Mouse (Mus musculus): ENCODE measurements around the gene Trnp1. TPM values are rescaled to one million over a fixed set of nuclear protein-coding genes. Genes with fewer than 3 reads are reported as not detected.
A peak's percentile ranks its signal among the peaks of the same experiment; 100 is the strongest.

Gene Trnp1
- total RNA-seq, 2 experiments from 2014 or later, result 183 to 201 TPM

DNA sequence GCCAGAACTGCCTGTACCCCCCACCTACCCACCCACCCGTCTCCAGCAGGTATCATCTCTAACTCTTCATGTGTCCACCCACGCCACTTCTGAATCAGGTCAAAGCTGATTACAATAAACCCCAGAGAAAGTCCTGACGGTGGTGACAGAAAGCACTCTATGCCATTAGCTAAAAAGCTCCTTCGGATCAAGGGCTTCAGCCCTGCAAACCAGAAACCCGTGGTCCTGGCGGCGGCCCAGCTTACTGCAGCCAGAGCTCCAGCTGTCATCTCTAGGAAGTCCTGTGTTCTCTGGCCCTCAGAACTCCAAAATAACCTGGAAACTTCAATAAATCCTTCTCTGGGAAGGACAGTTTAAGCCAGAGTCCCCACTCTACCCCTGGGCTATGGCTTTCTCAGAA, 2.6 kb downstream of the Trnp1 start:
- DNase-seq (ENCODE audit: extremely low spot score in 1 of 2, low spot score in 1 of 2), result peak in 1 of 2 experiments; percentile 27

DNA sequence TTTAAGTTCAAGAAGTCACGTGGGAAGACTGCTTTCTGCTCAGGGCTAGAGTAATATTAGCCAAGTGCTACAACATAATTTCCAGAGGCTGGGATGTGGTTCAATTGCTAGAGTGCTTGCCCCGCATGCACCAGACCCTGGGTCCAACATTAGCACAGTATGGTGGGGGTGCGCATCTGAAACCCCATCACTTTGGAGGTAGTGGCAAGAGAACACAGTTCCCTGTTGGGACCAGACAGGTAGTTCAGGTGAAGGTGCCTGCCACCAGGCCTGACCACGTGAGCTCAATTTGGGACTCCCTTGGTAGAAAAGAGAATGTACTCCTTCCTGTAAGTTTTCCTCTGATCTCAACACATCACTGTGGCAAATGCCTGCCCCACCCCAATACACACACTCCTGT, 3.5 kb downstream of the Trnp1 start:
- no peak for DNase-seq (ENCODE audit: extremely low spot score in 1 of 2, low spot score in 1 of 2)

DNA sequence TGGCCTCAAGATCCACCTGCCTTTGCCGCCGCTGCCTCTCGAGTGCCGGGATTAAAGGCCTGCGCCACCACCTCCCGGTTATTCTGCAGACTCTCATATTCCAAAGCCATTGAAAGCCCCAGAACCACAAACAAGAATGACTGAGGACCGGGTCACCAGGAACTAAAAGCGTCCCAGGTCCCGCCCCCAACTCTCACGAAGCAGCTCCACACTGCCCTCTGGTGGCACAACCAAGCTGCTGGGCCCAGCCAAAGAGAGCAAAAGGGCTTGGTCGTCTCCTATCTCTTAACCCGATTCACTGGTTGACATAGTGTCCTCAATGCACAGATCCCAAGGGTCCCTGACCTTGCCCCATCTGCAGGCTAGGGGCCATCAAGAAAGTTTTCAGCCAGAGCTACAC, 3.9 kb downstream of the Trnp1 start:
- peak; percentile 81 to 97 for DNase-seq (ENCODE audit: extremely low spot score in 1 of 2, low spot score in 1 of 2)

DNA sequence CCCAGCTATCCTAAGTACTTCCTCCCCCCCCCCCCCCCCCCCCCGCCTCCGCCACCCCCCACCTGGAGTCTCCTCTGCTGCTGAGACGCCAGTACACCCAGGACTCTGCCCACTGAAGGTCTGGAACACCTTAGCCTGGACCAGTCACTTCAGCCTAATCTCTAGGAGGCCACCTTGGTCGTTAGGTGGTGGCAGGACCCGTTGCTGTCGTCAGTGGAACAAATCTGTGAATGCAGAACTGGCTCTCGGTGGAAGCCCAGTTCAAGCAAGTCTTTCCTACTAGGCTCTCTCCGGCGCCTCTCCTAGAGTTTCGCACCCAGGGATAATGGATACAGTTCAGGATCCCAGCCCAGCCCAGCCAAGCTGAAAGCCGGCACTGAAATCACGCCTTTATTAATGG, 4.5 kb downstream of the Trnp1 start:
- no peak for DNase-seq (ENCODE audit: extremely low spot score in 1 of 2, low spot score in 1 of 2)

DNA sequence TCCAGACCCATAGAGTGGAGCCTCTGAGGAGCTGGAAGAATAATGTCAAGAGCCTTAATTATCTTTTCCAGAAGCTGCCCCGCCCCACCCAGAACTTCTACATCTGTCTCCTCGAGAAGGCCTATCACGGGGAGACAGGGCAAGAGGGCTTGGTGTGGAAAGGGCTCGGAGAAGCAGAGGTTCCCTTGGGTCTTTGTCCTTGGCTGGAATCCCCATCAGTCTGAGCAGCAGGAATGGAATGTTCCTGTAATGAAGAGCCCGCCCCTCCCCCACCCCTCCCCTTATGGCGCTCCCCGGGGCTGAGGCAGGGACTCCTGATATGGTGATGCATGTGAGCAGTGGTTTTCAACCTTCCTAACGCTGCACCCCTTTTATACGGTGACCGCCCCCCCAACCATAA, 6.5 kb downstream of the Trnp1 start:
- no peak for DNase-seq (ENCODE audit: extremely low spot score in 1 of 2, low spot score in 1 of 2)

DNA sequence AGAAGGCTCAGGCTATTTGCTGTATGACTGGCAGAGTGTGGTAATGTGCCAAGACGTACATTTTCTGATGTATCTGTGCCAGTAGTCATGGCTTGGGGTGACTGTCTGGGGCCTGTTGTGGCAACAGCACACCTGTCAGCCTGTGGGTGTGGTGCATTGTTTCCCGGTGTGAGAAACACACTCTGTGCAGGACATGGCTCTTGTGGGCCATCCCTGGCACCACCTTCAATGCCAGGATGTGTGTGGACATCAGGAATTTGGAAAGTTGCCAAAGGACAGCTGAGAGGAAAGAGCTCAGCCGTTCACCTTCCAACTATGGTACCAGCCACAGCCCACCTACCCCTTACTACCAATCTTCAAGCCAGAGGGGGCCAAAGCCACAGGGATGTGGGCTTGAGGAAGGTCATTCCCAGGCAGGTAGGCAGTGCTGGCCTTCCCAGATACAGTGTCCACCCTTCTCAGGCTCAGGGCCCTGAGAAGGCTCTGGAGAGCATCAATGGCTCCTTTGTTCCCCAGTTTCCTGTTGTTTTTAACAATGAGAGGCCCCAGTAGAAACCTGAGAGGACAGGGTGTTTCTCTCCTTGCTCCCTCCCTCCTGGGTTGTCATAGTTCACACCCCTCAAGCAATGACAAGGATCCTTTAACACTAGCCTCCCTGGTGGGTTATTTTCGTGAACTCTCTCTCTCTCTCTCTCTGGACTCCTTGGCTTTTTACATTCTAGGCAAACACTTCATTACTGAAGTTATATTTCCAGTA, 8.7 kb downstream of the Trnp1 start:
- DNase-seq (ENCODE audit: extremely low spot score in 1 of 2, low spot score in 1 of 2), result no peak

DNA sequence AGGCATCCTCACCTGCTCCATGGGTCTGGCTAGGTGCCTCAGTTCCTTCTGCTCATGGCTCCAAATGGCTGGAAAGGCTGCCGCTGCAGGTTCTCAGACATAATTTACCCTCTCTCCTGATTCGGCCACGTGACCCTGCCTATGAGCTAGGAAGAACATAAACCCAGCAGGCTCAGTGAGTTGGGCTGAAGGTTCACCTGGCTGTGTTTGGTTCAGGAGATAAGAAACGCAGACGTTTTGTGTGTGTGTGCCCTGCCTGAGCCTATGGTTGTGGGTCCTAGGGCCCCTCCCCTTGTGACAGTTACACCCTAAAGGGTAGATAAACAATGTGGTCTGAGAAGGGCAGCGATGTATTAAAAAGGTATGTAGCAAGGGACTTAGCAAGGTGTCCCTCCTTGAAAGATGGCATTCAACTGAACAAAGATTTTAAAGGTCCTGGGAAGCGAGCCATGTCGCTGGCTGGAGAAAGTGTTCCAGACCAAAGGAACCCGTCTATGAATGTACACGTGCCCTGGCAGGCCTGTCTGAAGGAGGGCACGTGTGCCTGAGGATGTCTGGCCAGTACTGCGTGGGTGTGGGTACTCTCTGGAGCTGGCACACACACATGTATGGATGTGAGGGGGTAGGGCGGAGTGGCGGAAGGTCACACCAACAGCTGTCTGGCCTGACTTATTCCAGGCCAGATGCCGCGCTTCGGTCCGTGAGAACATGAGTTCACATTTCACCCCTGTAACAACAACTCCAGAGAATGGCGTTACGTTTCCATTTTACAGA, 9.5 kb downstream of the Trnp1 start:
- no peak for DNase-seq (ENCODE audit: extremely low spot score in 1 of 2, low spot score in 1 of 2)

DNA sequence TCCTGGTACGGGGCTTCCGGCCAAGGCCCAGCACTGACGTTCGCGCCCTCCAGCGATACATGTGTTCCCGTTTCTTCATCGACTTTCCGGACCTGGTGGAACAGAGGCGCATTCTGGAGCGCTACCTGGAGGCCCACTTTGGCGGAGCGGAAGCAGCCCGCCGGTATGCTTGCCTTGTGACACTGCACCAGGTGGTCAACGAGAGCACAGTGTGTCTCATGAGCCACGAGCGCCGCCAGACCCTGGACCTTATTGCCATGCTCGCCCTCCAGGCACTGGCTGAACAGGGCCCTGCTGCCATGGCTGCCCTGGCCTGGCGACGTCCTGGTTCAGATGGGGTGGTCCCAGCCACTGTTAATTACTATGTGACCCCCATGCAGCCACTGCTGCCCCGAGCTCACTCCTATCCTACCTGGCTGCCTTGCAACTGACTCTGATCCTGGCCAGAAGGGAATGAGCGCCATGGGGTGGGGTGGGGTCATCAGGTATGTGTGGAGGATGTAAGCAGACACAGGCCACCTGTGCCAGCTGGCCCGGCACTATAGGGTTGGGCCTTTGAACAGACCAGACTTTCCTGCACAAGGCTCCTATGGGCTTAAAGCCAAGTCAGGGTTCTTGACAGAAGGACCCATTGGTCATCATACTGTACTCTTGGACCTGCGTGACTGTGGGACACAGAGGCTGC, 11.5 kb downstream of the Trnp1 start:
- DNase-seq (ENCODE audit: extremely low spot score in 1 of 2, low spot score in 1 of 2), result no peak

DNA sequence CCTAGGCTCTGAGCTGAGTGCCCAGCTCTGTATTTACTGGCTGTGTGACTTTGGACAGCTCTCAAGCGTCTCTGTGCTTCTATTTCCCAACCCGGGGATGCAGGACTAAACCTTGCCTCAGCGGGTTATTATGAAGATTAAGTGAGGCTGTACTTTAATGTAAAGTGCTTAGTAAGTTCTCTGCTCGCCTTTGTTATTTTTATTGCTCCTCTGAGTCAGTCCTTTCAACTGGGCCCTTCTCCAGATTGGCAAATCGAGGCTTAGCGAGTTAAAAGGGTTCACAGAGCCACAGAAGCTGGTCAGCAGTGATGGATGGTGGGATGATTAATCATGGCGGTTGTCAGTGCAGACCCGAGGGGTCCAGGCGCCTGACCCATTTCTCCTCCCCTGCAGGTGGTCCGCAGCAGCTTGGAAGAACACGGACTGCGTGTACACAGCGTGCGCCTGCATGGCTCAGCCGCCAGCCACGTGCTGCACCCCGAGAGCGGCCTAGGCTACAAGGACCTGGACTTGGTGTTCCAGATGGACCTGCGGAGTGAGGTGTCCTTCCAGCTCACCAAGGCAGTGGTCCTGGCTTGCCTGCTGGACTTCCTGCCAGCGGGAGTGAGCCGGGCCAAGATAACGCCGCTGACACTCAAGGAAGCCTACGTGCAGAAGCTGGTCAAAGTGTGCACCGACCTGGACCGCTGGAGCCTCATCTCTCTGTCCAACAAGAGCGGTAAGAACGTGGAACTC, 12.5 kb downstream of the Trnp1 start:
- no peak for DNase-seq (ENCODE audit: extremely low spot score in 1 of 2, low spot score in 1 of 2)

DNA sequence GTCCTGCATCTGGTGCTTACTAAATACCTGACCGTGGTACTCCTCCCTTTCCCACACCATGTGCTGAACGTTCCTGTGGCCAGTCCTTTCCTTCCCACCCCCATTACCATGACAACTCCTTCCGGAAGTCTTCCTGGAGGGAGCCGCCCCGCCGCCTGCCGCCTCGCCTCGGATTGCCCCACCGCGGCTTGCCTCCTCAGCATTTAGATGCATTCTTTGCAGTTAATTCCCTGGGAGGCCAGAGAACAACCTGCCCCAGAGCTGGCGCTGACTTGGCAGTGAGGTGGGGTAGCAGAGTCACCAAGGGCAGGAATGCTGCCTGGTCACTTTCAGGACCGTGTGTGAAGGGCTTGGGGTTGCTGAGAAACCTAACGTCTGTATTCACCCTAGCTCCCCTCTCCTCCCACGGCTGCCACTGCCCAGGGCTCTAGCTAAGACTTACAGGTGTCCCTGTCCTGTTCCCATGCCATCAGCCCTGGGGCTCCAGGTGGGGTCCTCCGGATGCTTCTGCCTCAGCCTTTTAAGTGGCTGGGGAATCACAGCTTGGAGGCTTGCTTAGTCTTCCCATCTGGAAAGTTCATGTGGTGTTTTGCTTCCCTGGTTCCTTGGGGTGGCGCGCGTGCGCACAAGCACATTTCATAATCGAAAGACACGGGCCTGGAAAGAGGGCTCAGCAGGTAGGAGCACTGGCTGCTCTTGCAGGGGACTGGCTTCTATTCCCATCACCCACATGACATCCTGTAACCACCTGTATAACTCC, 13.9 kb downstream of the Trnp1 start:
- no peak for DNase-seq (ENCODE audit: extremely low spot score in 1 of 2, low spot score in 1 of 2)

DNA sequence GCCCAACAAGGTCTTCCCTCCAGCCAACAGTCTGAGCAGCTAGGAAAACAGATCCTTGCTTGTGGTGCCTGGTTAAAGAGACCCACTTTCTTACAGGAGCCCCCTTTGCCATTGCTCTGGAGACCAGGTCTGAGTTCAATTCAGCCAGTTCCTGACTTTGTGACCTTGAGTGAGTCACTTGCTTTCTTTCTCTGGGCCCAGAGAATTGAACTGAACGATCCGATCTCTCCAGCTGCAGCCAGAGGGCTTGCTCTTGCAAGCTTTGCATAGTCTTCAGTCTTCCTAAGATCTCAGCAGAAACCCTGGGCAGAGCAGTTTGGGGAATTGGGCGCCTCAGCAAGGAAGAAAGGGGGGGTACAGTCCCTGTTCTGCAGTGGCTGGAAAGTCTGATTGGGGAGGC, 15.9 kb downstream of the Trnp1 start:
- no peak for DNase-seq (ENCODE audit: extremely low spot score in 1 of 2, low spot score in 1 of 2)

DNA sequence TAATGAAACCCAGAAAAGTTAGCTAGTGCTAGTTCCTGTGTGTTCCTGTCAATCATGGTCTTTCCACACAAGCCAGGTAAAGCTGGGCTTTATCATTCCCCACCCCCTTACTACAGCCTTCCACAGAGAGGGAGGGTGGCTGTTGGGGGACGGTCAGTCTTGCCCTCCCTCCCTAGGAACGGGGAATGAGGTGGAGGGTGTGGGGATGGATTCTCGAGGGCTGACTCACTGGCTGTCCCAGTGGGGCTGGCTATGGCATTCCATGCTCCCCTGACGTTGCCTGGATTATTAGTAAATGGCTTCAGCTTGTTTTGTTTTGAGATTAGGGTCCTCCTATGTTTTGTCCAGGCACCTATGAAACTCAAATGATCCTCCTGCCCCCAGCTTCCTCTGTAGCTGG, 16.9 kb downstream of the Trnp1 start:
- no peak for DNase-seq (ENCODE audit: extremely low spot score in 1 of 2, low spot score in 1 of 2)

DNA sequence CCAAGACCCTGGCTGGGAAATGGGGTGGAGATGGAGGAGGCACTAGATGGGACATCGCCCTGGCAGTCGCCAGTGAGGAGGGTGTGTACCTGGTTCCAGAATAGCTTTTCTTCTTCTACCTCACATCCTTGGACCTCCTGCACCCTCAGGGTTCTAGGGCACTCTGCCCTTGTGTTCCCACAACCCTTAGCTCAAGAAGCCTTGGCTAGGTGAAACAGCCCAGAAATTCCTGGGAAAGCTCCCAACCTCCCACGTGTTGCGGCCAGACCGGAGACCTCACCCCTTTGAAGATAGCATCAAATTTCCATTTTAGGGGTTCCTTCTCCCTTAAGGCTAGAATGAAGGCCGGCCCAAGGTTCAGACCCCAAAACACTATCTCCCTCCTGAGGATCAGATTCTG, 17.6 kb downstream of the Trnp1 start:
- DNase-seq (ENCODE audit: extremely low spot score in 1 of 2, low spot score in 1 of 2), result no peak

DNA sequence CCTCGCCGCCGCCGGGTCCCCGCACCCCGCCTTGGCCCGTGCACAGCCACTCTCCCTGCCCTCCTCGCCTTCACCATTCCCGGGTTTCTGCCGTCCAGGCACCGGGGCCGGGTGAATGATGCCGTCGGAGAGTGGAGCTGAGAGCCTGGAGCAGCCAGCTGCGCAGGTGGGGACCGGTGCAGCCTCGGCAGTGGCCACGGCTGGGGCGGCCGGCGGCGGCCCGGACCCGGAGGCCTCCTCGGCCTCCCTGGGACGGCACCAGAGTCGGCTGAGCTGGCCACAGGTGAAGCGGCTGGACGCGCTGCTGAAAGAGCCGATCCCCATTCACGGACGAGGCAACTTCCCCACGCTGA, 18.2 kb downstream of the Trnp1 start:
- DNase-seq (ENCODE audit: extremely low spot score in 1 of 2, low spot score in 1 of 2), result no peak

DNA sequence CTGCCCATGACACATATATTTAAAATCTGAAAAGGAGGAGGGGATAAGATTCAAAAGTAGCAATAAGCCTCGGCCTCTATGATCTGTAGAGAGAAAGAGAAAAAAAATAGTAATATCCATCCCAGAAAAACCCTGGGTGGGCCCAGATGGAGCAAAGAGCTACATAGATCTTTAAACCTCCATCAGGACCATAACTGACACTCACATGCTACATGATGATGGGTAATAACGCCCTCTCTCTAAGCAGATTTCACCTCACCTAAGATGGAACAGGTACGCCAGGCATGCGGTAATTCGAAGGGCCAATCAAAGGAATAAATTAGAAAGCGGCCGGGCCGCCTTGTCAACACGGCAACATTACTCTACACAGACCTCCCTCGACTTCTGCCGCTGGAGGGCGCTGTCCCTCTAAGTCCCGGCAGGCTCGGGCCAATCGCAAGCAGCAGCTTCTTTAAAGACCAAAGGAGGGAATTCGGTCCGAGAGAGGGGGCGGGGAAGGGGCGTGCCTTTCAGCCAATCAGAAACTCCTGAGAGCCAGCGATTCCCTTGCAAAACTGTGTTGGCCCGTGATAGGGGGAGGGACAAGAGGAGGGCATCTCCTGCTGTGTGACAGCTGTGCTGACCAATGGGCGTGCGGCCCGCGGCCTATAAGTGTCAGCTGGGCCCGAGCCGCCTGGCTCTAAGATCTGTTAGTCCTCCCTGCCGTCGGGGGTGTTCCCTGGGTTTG, 18.7 kb downstream of the Trnp1 start, which contains the start of gene Tent5b:
Gene Tent5b, plus strand, starts transcription at position 675 of the 727 bp plus-strand sequence.
- peak; percentile 78 to 94 for DNase-seq (ENCODE audit: extremely low spot score in 1 of 2, low spot score in 1 of 2)

DNA sequence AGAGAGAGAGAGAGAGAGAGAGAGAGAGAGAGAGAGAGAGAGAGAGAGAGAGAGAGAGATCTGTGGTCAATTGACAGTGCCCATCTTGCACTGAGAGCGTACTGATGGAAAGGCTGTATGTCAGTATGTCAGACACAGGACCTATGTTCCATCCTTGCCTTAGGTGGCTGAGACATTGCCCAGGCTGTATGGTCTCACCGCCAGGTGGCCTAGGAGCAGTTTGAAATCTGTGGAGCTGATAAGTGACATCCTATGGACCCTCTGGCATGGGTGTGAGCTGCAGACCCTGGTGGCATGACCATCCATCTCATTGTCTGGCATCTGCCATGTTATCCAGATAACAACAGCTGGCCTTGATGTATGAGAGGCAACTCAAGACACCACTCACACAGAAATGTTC, 24.5 kb downstream of the Trnp1 start:
- no peak for DNase-seq (ENCODE audit: extremely low spot score in 1 of 2, low spot score in 1 of 2)

DNA sequence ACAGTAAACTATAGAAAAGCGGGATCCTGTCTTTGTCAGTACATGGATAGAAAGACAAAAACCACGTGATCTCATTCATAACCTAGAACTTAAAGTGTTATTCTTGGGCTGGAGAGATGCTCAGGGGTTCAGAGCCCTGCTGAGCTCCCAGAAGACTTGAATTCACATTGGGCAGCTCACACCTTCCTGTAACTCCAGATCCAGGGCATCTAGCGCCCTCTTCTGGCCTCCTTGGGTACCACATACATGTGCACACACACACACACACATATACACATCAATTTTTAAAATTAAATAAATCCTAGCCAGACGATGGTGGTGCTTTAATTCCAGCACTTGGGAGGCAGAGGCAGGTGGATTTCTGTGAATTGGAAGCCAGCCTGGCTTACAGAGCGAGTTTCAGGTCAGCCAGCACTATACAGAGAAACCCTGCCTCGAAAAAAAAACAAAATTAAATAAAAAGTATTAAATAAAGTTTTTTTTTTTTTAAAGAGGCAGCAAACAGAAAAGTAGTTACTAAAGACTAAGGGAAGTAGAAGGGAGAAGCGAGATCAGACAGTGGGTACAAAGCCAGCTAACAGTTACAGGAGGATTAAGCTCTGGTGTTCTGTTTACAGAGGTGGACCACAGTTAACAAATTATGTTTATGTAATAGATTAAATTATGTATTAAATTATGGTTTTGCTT, 27.1 kb downstream of the Trnp1 start:
- DNase-seq (ENCODE audit: extremely low spot score in 1 of 2, low spot score in 1 of 2), result no peak

DNA sequence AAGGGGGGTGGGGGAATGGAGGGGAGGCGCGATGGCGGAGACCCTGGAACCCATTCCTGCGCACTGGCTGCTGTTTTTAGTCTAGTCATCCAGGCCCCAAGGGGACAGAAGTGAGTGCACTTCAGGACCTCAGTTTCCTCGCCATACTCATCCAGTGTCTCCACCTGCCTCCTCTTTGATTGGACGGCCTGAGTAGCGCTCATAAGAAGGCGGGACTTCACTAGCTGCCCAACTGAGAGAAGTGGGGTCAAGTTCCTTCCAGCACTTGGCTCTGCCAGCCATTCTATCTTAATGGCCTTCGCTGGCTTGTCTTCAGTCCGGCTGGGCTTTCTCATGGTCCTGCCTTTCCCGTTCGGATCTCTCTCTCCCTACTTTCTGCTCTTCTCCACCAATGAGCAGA, 29.2 kb downstream of the Trnp1 start:
- no peak for DNase-seq (ENCODE audit: extremely low spot score in 1 of 2, low spot score in 1 of 2)

DNA sequence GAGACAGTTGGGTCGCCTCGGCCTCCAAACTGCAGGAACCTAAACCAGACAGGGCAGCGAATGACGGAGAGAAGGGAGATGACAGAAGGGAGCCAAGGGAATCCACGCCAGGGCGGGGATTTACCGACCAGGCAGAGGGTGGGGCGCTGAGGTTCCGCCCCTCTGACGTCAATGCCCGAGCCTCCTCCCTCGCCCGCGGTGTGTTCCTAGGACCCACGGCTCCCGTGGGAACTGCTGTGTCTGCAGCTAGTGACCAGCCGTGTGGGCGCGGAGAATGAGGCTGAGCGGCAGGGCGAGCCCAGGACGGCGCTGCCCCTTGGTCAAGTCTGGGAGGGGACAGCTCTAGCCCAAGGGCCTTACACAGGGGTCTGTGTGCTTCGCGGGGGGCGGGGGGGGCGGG, 30.3 kb downstream of the Trnp1 start:
- peak; percentile 36 to 52 for DNase-seq (ENCODE audit: extremely low spot score in 1 of 2, low spot score in 1 of 2)
